Mouse (Mus musculus): ENCODE measurements around the gene Htr5b. TPM values are rescaled to one million over a fixed set of nuclear protein-coding genes. Genes with fewer than 3 reads are reported as not detected.

Gene Htr5b
- not detected for total RNA-seq (2022)

DNA sequence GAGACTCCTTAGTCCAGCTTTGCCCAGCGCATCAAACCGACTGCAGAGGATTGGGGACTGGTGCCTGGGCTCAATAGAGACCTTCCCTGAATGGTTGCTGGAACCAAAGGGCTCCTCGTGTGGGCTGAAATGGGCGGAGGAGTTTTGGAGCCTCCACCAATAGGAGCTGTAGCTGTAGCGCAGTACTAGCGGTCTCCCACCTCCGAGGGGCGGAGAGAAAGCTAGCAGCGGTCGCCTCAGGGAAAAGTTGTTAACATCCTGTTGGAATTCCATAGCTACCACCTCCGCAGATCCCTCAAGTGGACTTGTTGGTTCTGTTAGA is at the start of gene Htr5b:
TSS of gene Htr5b (minus strand) at position 67 of the 322 bp plus-strand sequence.
- no peak for DNase-seq

DNA sequence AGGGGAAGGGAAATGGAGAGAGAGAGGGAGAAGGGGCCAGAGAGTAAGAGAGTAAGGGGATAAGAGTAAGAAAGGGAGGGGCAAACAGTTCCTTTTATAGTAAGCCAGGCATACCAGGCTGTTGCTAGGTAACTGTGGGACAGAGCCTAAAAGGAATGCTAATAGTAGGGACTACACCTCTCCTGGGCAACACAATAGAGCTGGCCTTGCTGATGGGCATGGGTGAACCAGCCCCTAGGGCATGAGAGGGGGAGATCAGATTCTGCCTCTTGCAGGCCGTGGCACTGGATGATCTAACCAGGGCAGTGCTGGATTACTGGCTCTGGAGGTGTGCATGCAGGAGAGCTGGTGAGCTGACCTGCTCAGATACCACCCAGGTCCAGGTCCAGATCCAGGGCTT is 49.2 kb upstream of the Htr5b start:
- DNase-seq, result no peak

DNA sequence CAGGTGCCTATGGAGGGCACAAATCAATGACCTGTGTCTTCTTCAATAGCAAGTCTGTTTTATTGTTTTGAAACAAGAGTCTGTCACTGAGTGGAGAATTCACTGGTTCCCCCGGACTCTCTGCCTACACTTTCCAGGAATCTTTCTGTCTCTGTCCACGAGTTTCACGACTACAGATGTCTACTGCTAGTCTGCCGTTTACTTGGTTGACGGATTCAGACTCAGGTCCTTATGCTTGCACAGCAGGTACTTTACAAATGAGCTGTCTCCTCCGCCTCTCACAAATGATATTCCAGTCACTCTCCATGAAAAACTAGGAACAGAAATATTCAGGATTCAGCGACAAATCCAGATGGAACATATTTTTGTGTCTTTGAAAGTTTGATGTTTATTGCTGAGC is 42.3 kb upstream of the Htr5b start:
- DNase-seq, result no peak

DNA sequence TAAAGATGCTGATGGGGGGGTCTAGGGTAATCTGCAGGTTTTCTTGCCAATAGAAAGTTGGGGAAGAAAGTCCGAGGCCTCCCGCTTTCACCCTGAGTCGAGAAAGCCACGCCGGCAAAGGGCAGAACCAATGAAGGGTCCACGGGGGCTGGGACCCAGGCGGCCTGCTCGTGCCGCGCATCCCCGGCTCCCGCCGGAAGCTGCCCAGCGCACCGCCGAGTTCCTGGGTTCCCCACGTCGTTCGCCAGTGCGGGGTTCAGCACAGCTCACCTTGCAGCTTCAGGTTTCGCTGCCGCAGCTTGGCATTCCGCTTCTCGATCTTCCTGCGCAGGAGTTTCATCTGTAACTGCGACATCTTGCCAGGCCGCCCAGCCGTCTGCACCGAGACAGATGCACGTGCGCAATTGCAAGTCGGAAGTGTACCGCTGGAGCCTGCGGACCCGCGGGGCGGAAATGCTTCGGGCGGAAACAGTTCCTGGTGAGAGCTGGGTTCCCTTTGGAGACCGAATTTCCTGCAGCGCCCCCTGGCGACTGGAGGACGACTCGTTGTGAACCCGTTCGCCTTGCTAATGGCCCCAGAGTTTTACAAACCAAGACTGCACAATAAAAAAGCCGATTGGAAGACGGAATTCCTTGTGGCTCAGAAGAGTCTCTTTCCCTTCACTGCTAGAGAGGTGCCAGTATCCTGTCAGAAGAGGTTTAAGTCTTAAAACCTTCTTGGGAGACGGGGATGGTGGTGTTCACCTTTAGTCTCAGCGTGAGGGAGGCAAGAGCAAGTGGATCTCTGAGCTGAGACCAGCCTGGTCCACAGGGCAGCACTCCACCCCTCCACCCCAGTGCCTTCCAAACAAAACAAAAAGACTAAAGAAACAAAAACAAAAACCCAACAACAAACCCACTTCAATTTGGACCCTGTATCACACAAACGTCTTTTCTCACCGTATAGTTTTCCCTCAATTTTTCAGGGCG is 39.5 kb upstream of the Htr5b start, which contains the start of gene Ddx18:
TSS of gene Ddx18 (minus strand) at position 469 of the 969 bp plus-strand sequence.
- peak; percentile 89 for DNase-seq

DNA sequence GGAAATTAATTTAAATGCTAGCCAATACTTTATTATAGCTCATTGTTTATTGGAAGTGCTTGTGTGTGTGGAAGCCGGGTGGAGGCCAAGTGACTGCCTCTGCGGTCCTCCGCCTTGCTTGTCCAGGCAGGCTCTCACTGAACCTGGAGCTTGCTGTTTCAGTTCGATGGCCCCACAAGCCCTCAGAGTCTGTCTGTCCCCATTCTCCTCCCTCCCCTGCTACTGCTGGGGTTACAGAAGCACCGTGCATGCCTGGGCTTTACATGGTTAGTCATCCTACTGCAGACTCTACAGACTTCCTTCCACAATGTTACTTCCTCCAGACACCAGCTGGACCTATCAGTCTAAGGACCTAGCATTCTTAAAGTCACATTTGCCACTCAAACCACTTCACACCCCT is 29.6 kb upstream of the Htr5b start:
- no peak for DNase-seq

DNA sequence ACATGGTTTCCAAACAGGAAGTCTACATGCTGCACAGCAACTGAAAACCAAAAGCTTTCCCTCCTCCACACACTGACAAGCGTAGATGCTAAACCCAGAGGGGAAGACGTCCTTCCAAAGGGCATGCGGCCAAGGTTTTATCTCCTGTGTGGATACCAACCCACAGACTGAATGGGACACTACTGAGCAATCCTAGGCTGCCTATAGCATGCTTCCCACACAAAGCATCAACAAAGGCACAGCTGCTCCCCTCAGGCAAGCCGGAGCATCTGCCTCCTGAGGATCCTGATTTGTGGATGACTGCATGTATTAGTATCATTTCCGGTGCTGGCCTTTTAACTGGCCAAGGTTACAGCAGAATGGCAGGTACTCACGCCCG is 23.2 kb upstream of the Htr5b start:
- DNase-seq, result no peak

DNA sequence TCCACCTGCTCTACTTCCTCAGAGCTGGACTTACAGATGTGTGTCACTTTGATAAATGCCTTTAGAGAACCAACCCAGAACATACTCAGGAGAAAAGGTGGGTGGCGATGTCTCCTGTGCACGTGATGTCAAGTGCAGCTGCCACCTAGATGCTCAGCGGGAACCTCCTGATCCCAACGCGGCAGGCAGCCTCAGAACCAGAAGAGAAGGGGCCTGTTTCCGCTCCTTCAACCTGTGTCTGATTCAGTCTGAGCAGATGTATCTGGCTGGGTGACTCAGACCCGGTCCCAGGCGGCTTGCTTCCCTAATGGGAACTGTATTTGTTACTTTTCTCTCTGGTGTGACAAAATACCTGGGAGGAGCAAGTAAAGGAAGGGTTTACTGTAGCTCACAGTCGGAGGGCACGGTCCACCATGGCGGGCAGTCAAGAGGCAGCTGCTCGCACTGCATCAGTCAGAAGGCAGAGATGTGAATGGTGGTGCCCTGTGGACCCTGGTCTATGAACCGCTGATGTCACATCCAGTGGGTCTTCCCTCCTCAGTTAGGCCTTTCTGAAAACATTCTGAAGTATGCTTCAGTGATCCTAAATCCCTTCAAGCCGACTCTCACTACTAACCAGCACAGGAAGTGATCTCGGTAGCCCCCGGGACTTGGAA is 22.7 kb upstream of the Htr5b start:
- DNase-seq, result no peak

DNA sequence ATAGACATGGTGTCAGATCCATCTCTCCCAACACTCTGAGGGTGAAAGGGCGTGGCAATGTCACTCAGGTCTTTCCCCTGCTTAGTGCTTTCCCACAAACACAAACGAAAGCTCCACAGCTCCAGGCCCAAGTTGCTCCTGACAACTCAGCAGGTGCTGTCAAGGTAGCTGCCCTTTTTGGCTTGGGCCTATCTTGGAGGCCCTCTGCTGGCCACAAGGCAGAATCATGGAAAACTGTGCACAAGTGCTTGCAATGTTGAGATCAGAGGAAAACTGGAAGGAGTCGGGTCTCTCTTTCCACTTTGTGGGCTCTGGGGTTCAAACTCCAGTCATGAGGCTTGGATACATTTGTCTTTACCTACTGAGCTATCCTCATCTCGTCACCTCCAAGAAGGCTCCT is 21.2 kb upstream of the Htr5b start:
- no peak for DNase-seq

DNA sequence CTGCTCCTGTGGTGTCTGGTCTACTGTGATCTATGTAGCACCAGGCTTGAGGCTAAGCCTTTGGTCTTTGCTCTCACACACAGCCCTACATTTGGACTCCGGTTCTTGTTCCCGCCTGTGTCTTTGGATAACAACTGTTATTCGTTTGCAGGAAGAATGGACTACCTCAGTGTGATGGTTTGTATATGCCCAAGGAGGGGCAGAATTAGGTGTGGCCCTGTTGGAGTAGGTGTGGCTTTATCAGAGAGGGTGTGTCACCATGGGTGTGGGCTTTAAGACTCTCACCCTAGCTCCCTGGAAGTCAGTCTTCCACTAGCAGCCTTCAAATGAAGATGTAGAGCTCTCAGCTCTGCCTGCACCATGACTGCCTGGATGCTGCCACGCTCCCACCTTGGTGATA is 20.4 kb upstream of the Htr5b start:
- DNase-seq, result no peak

DNA sequence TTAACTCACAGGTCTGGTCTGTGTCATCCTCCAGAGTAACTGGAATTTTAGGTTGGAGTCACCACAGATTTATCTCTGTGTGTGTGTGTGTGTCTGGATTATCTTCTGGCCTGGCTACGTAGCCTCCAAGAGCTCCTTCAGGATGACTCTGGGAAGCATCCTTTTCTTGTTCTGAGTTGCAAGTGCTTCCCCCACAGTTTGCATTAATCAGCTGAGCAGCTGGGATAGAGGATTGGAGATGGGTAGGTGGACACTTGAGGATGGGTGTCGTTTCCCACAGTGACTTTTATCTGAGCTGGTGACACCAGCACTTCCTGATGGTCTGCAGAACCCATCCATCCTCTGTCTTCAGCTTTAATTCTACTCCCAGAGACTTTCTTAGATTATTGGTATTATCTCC is 18.6 kb upstream of the Htr5b start:
- no peak for DNase-seq

DNA sequence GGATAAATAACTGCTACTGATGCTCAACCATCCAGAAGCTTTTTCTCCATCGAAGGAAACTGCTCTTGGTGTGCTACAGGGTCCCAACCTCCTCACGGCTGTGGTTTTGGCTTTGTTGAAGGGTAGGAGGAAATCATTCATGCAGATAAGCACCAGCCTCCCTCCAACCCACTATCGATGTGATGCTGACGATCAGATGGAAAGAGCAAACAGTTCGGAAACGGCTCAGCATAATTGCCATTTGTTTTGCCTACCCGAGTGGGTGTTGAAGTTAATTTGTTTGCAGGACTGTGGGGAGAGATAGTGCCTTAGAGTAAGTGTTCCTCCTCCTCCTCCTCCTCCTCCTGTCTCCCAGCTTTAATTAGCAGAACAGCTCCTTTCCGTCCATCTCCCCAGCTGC is 12.1 kb upstream of the Htr5b start:
- no peak for DNase-seq

DNA sequence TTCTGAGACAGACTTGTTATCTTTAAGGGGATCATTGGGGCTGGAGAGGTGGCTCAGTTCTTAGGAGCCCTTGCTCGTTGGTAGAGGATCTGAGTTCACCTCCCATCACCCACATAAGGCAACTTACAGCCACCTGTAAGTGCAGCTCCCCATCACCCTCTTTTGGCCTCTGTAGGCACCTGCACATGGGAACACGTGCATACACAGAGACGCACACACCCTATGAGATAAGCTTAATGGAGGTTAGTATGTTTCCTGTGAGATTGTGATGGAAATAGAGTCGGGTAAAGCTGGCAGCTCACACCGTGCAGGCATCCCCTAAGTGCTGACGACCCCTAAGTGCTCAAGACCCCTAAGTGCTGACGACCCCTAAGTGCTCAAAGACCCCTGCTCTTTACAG is 3.2 kb upstream of the Htr5b start:
- DNase-seq, result no peak

DNA sequence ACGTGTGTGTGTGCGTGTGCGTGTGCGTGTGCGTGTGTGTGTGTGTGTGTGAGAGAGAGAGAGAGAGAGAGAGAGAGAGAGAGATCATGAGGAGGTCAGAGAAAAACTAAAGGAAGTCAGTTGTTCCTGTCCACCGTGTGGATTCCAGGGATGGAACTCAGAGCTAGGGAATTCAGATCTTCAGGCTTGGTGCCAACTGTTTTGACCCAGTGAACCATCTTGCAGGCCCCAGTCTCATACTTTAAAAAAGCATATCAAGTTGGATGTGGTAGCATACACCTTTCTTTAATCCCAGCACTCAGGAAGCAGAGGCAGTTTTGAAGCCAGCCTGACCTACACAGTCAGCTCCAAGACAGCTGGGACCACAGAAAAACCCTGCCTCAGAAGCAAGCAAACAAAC is 1.0 kb upstream of the Htr5b start:
- no peak for DNase-seq

DNA sequence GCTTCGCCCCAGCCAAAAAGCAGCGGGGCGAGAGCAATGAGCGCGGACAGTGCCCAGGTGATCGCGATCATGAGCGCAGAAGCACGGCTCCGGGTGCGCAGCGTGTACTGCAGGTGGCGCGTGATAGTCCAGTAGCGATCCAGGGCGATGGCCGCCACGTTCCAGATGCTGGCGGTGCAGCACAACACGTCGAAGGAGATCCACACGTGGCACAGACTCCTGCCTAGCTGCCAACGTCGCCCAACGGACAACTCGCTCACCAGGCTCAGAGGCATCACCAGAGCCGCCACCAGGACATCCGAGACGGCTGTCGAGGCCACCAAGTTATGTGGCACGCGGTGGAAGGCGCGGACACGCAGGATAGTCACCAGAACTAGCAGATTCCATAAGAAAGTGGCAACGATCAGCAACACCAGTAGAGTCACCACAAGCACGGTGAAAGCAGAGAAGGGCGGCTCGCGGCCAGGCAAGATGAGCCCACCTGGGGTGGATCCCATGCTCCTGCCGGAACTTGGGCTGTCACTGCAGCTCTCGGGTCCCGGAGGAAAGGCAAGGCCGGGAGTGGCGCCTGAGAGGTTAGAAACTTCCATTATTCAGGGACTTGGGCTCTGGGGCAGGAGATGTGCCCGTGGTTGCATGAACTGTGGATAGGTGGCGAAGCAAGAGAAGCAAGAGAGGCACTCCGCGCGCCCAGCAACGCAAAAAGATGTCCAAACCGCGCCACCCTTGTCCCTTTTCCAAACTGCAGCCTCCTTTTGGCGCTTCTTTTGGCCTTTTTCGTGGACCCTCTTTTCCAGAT is 466 bp downstream of the Htr5b start:
- no peak for DNase-seq

DNA sequence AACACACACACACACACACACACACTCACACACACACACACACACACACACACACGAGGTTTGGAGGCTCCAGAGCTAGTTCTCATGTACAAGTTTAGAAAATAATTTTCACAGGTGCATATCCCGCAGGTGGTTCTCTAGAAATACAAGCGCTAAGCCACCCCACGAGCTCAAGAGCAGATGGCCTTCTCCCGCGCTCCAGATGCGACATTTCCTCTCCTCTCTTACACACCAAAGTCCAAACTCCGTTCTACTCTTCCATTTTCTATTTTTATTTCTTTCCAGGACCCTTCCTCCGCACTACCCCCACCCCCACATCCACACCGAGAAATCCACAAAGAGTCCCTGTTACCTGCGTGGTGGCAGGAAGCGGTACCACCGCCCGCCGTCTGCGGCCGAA is 1.2 kb downstream of the Htr5b start:
- DNase-seq, result no peak

DNA sequence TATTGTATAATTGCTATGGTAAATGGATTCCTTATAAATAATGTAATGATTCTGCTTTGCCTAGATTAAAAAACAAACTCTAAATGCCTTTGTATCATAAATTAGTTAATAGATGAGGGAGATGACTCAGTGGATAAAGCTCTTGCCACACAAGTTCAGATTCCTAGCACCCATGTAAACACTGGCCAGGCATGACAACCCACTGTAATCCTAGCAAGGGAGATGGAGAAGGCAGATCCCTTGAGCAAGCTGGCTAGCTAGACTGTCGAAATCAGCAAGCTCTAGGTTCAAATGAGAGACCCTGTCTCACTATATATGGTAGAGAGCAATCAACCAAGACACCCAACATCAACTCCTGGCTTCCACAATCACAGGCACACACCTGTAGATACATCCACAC is 9.7 kb downstream of the Htr5b start:
- DNase-seq, result no peak

DNA sequence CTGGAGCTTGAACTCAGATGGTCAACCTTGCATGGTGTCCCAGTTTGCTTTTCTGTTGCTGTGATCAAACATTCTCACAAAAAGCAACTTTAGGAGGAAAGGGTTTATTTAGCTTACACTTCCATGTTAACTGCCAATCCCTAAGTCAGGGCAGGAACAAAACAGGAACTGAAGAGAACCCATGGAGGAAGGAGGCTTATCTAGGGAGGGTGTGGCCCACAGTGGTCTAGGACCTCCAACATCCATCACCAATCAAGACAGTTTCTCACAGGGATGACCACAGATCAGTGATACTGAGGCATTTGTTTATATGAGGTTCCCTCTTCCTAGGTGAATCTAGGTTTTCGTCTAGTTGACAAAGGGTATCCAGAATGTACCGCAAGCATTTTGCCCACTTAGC is 16.3 kb downstream of the Htr5b start:
- no peak for DNase-seq

DNA sequence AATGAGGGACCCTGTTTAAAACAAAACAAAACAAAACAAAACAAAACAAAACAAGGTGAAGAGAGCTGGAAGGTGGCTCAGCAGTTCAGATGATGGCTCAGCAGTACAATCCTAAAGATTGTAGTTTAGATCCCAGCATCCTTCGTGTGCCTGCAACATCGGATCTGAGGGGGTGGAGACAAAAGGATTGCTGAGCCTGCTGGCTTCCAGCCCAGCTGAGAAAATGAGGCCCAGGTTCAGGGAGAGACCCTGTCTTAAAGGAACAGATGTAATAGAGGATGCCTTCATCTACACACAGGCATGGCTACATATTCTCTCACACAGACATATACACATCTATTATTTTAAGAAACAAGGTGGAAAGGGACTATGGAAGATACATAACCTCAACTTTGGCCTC is 17.1 kb downstream of the Htr5b start:
- DNase-seq, result no peak

DNA sequence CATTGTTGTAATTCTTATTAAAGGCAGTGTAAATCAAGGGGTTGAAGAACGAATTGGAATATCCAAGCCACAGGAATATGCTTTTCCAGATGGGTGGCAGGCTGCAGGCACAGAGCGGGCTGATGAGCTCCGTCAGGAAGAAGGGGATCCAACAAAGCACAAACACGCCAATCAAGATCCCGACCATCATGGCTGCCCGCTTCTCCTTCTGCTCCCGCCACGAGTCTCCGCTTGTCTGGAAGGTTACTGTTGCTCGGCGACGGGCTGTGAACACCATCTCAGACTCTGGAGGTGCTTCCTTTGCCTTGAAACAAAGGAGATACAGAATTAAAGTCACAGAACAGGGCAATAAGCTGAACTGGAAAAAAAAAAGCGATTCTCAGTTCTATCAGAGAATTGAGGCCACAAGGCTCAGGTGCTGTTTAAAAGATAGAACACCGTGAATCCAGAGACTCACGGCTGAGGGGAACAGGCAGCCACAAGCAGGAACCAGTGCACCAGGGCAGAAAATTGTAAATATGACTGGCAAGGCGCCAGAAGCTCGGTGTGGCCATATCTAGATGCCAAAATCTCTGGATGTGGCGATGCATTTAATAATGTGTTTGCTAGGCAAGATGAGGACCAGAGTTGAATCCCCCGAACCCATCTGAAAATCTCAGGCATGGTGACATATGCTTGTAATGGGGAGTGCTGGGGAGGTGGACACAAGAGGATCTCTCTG is 17.7 kb downstream of the Htr5b start:
- no peak for DNase-seq

DNA sequence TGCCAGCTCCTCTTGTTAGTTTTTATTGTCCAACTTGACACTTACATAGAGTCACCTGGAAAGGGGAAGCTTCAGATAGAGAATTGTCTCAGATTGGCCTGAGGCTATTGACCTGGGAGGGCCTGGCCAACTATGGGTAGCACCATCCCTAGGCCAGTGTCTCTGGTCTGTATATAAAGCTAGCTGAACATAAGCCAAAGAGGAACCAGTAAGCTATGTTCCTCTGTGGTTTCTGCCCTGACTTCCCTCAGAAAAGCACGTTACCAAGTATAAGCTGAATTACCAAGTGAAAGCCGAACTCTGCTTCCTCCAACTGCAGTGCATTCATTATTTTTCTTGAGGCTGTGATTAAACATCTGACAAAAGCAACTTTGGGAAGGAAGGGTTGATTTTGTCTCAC is 19.5 kb downstream of the Htr5b start:
- no peak for DNase-seq

DNA sequence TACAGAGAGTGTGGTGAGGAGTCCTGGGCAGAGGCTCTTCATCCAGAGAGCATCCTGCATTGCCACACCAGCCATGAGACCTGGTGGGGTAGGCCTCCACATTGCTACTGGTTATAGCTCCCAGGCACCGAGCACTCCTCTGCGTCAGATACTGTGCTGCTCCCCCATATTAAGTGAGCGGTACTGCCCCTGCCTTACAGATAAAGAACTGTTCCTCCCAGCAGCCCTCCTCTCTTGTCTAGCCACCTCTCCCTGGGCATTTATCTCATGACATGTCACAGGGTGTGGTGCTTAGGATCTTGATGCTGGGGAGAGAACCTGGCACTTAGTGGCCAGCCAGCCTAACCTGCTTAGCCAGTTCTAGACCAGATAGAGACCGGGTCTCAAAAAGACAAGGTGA is 31.2 kb downstream of the Htr5b start:
- DNase-seq, result no peak

DNA sequence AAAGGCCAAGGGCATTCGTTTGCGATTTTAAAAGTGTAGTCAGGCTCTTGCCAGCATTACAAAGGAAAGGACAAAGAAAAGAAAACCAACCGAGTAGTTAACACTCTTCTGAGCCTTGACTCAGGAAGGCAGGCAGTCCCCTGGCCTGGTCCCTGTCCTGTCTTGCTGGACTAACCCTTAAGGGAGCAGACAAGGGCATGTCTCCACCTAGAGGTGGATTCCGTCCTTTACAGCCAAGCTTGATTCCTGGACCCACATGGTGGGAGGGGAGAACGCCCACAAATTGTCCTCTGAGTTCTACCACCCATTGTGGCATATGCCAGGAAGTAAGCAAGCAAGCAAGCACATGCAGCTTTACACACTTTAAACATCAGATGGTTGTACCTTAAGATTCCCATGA is 38.0 kb downstream of the Htr5b start:
- peak; percentile 29 for DNase-seq

DNA sequence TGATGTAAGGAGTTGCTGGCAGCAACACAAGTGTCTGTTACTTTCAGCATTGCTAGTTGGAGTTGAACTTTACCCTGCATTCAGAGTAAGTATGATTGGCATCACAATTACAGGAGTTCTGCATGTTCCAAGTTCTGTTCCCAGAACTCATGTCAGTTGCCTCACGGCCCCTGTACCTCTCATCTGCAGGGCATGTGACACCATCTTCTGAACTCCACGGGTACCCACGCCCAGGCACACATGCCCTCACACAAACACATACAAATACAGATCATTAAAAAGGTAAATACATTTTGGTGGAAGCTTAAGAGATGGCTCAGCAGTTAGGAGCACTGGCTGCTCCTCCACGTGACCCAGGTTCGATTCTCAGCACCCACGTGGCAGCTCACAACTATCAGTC is 41.5 kb downstream of the Htr5b start:
- no peak for DNase-seq
